Mouse (Mus musculus): ENCODE measurements around the gene Slc29a1. TPM values are rescaled to one million over a fixed set of nuclear protein-coding genes. Genes with fewer than 3 reads are reported as not detected.
A peak's percentile ranks its signal among the peaks of the same experiment; 100 is the strongest.

Slc29a1 gene
- polyA plus RNA-seq, 1 experiment: 43.6 TPM

GRCm38 (mm10) chr17:45565103-45565502 is 34.3 kb downstream of the Slc29a1 start:
- TF ChIP-seq POLR2A (IDR thresholded peaks at IDR 0.05; ENCODE audit: borderline replicate concordance, extremely low read depth, insufficient read depth, insufficient read length, poor library complexity, severe bottlenecking): no peak
- TF ChIP-seq CTCF (IDR thresholded peaks at IDR 0.05; ENCODE audit: borderline replicate concordance, extremely low read depth, insufficient read depth, insufficient read length): no peak
- no peak for DNase-seq (ENCODE audit: low read depth)

- no peak for DNase-seq (ENCODE audit: low read depth)
- no peak for TF ChIP-seq POLR2A (IDR thresholded peaks at IDR 0.05; ENCODE audit: borderline replicate concordance, extremely low read depth, insufficient read depth, insufficient read length, poor library complexity, severe bottlenecking)
- no peak for TF ChIP-seq CTCF (IDR thresholded peaks at IDR 0.05; ENCODE audit: borderline replicate concordance, extremely low read depth, insufficient read depth, insufficient read length)
These were observed 34.8 kb downstream of the Slc29a1 start for GRCm38 (mm10) chr17:45564531-45565084.

- TF ChIP-seq POLR2A (IDR thresholded peaks at IDR 0.05; ENCODE audit: borderline replicate concordance, extremely low read depth, insufficient read depth, insufficient read length, poor library complexity, severe bottlenecking) (peak; percentile 83), CTCF (IDR thresholded peaks at IDR 0.05; ENCODE audit: borderline replicate concordance, extremely low read depth, insufficient read depth, insufficient read length) (peak; percentile 83)
- peak; percentile 97 for DNase-seq (ENCODE audit: low read depth)
These were observed 35.5 kb downstream of the Slc29a1 start, which contains the start of gene Slc35b2 for GRCm38 (mm10) chr17:45563655-45564530. Gene Slc35b2 (plus strand): TSS chr17:45563874.

- no peak for DNase-seq (ENCODE audit: low read depth)
- no peak for TF ChIP-seq POLR2A (IDR thresholded peaks at IDR 0.05; ENCODE audit: borderline replicate concordance, extremely low read depth, insufficient read depth, insufficient read length, poor library complexity, severe bottlenecking)
- TF ChIP-seq CTCF (IDR thresholded peaks at IDR 0.05; ENCODE audit: borderline replicate concordance, extremely low read depth, insufficient read depth, insufficient read length): no peak
These were observed 36.2 kb downstream of the Slc29a1 start for GRCm38 (mm10) chr17:45563216-45563615.

- no peak for DNase-seq (ENCODE audit: low read depth)
- TF ChIP-seq POLR2A (IDR thresholded peaks at IDR 0.05; ENCODE audit: borderline replicate concordance, extremely low read depth, insufficient read depth, insufficient read length, poor library complexity, severe bottlenecking): no peak
- TF ChIP-seq CTCF (IDR thresholded peaks at IDR 0.05; ENCODE audit: borderline replicate concordance, extremely low read depth, insufficient read depth, insufficient read length): no peak
These were observed 39.5 kb downstream of the Slc29a1 start for GRCm38 (mm10) chr17:45559732-45560525.

- no peak for TF ChIP-seq POLR2A (IDR thresholded peaks at IDR 0.05; ENCODE audit: borderline replicate concordance, extremely low read depth, insufficient read depth, insufficient read length, poor library complexity, severe bottlenecking)
- no peak for TF ChIP-seq CTCF (IDR thresholded peaks at IDR 0.05; ENCODE audit: borderline replicate concordance, extremely low read depth, insufficient read depth, insufficient read length)
- no peak for DNase-seq (ENCODE audit: low read depth)
These were observed 41.2 kb downstream of the Slc29a1 start for GRCm38 (mm10) chr17:45557998-45558862.

- DNase-seq (ENCODE audit: low read depth): no peak
These were observed 42.1 kb downstream of the Slc29a1 start for GRCm38 (mm10) chr17:45557246-45557824.

GRCm38 (mm10) chr17:45556514-45557245 is 42.7 kb downstream of the Slc29a1 start:
- DNase-seq (ENCODE audit: low read depth): no peak
- TF ChIP-seq CTCF (IDR thresholded peaks at IDR 0.05; ENCODE audit: borderline replicate concordance, extremely low read depth, insufficient read depth, insufficient read length) (no peak), POLR2A (IDR thresholded peaks at IDR 0.05; ENCODE audit: borderline replicate concordance, extremely low read depth, insufficient read depth, insufficient read length, poor library complexity, severe bottlenecking) (no peak)

More at GRCm38 (mm10) chr17:45557246-45557824, 42.1 kb downstream of the Slc29a1 start:
- TF ChIP-seq CTCF (IDR thresholded peaks at IDR 0.05; ENCODE audit: borderline replicate concordance, extremely low read depth, insufficient read depth, insufficient read length): no peak
- no peak for TF ChIP-seq POLR2A (IDR thresholded peaks at IDR 0.05; ENCODE audit: borderline replicate concordance, extremely low read depth, insufficient read depth, insufficient read length, poor library complexity, severe bottlenecking)

GRCm38 (mm10) chr17:45556107-45556489 is 43.3 kb downstream of the Slc29a1 start:
- no peak for TF ChIP-seq POLR2A (IDR thresholded peaks at IDR 0.05; ENCODE audit: borderline replicate concordance, extremely low read depth, insufficient read depth, insufficient read length, poor library complexity, severe bottlenecking)
- no peak for TF ChIP-seq CTCF (IDR thresholded peaks at IDR 0.05; ENCODE audit: borderline replicate concordance, extremely low read depth, insufficient read depth, insufficient read length)

More at GRCm38 (mm10) chr17:45556107-45556489, 43.3 kb downstream of the Slc29a1 start:
- DNase-seq (ENCODE audit: low read depth): no peak
